Mouse (Mus musculus): ENCODE measurements at regions not wholly inside any gene's neighbourhood (a gene's known extent, or its start where the extent isn't known, plus 50 kb on each side); places are given as distances from the start of the nearest gene placed in this dataset.

- DNase-seq, result no peak
Observed at GRCm38 (mm10) chr7:83161226-83161625, 294.1 kb downstream of the Mex3b start.

GRCm38 (mm10) chr7:83162868-83163267 lies 295.7 kb downstream of the Mex3b start:
- no peak for DNase-seq

- DNase-seq, result no peak
Observed at GRCm38 (mm10) chr7:83179403-83179802, 312.3 kb downstream of the Mex3b start.

GRCm38 (mm10) chr7:83186341-83186740 lies 319.2 kb downstream of the Mex3b start:
- DNase-seq, result no peak

- DNase-seq, result no peak
Observed at GRCm38 (mm10) chr7:83195896-83196537, 328.9 kb downstream of the Mex3b start.

GRCm38 (mm10) chr7:83197490-83197889 lies 330.4 kb downstream of the Mex3b start:
- no peak for DNase-seq

- no peak for DNase-seq
Observed at GRCm38 (mm10) chr7:83201126-83201686, 334.1 kb downstream of the Mex3b start.

GRCm38 (mm10) chr7:83201768-83202493 lies 334.8 kb downstream of the Mex3b start:
- DNase-seq, result peak; percentile 56

- DNase-seq, result no peak
Observed at GRCm38 (mm10) chr7:83203311-83204012, 336.3 kb downstream of the Mex3b start.

GRCm38 (mm10) chr7:83204013-83204365 lies 336.9 kb downstream of the Mex3b start:
- no peak for DNase-seq

- no peak for DNase-seq
Observed at GRCm38 (mm10) chr7:83204701-83205100, 337.6 kb downstream of the Mex3b start.

GRCm38 (mm10) chr7:83206999-83207398 lies 339.9 kb downstream of the Mex3b start:
- DNase-seq, result no peak

- no peak for DNase-seq
Observed at GRCm38 (mm10) chr7:83211611-83212010, 344.5 kb downstream of the Mex3b start.

- DNase-seq, result no peak
Observed at GRCm38 (mm10) chr7:83222029-83222722, 355.0 kb downstream of the Mex3b start.

- DNase-seq, result no peak
Observed at GRCm38 (mm10) chr7:83227262-83228108, 357.2 kb upstream of the Tmc3 start.

- peak; percentile 30 for DNase-seq
Observed at GRCm38 (mm10) chr7:83230496-83231325, 354.0 kb upstream of the Tmc3 start.

GRCm38 (mm10) chr7:83235659-83236058 lies 349.1 kb upstream of the Tmc3 start:
- DNase-seq, result no peak

- DNase-seq, result no peak
Observed at GRCm38 (mm10) chr7:83237336-83237735, 347.4 kb upstream of the Tmc3 start.

- no peak for DNase-seq
Observed at GRCm38 (mm10) chr7:83238091-83238490, 346.6 kb upstream of the Tmc3 start.

- peak; percentile 46 for DNase-seq
Observed at GRCm38 (mm10) chr7:83242233-83242632, 342.5 kb upstream of the Tmc3 start.

- no peak for DNase-seq
Observed at GRCm38 (mm10) chr7:83245867-83246266, 338.9 kb upstream of the Tmc3 start.

Data from gastrocnemius, postnatal 10 days (tissue).